Mouse (Mus musculus) naive thymus-derived CD4-positive, alpha-beta T cell, adult 2 months (primary cell): ENCODE results near the gene Plk5.
"Not testable (repeated sequence)": the region's sequence is repeated elsewhere in the genome, so short reads cannot be mapped to it uniquely, and the experiment has no call there.

Source experiments
- DNase-seq: peaks from one replicate; pipeline ENCODE4 v3.0.0-alpha.2; 2011; ENCODE audit warnings: low read depth

Plk5 gene

DNA sequence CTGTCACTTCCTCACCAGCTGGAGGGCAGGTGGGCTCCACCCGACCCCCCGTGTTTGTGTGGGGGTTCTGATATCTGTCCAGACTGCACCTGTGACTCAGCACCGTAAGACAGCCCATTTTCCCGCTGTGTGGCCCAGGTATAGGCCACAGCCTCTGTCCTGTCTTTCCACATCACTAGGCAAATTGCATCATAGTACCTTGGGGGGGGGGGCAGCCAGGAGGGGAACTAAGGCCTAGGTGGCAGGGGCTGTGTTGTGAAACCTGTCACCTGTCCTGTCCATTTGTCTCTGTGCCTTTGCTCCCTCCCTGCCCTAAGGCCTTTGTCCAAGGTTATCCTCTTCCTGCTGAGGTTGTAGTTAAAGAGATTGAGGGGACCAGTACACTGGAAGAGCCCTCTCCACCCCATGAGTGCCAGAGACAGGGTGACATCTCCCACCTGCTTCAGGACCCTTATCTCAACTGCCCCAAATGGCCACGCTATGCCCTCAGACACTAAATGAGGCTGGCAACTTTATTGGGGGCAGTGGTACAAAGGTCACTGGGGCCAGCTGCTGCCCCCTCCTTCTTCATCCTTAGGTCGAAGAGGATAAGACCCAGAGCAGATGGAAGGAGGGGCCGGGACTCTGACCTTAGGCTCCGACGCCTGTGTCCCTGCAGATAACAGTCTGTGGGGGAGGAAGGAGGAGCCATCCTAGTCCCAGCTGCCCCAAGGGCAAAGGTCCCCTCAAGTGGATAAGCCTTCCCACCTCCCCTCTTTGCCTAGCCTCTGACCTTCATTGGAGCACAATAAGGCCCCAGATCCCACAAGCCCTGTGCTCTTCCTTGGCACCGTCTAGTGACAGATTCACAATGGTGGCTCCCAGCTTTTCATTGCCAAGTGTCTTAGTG, 24.4 kb upstream of the Plk5 start:
- no peak for DNase-seq

DNA sequence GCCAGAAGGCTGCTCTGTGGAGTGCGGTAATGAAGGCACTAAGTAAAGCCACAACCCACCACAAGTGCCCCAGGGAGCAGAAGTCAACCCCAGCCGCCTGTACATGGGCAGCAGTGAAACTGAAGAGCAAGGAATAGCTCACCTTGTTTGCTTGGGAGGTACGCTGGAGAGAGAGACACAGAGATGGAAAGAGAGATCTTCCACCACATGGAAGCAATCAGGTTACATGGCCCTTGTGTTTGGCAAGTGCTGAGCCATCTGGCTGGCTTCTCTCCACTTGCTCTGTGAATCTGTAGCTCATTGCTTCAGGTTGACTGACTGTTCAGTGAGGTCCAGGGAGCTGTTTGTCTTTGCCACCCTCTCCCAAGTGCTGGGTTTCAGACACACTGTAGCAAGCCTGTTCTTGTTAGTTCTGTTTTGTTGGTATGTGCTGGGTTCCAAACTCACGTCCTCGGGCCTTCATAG, 23.7 kb upstream of the Plk5 start:
- no peak for DNase-seq

DNA sequence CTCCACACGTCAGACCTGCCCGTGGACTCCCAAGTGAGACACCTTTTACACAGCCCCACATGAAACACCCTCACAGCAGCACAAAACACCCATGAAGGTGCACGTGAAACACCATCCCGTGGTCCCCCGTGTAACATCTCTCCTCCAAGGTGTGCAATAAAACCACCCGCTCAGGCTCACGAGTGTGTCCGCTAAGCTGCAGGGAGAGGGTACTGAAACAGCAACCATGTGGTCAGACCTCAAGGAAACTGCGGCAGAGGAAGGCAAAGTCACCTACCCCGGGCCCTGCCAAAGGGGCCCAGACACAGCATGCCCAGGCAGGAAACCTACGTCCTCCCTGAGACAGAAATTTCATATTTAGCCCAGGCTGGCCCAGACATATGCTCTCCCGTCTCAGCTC, 20.0 kb upstream of the Plk5 start:
- DNase-seq = no peak

DNA sequence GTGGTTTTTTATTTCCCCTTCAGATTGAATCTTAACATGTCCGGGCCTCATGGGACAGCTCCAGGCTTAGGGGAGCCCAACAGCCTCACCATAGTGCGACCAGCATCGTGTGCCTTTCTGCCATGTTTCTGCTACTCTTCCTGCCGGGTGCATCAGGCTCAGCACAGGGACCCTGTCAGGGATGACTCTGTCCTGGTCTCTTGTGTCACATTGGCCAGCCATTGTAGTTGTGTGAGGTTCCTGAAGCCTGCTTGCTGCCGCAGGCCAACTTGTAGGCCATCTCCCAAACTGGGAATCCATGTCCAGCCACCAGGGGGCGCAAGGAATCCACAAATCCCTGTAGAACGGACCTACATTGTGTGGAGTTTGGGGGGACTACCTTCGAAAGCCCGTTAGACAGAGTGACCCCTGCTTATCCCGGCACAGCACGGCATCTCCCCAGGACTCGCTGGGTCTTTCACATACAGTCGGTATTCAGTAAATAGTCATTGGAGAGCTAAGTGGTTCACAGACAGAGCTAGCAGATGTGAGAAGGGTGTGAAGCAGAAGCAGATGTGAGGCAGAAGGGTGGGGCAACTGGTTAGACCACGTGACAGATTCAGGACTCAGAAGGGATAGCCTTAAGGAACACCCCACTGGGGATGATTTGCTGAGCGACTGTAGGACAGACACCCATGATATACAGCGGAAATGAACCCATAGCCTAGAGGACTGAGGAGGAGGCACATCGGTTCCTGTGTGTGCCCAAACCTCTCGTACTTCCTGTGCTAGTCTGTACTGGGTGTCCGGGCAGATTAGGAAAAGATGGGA, 16.1 kb upstream of the Plk5 start:
- peak; percentile 89 for DNase-seq

DNA sequence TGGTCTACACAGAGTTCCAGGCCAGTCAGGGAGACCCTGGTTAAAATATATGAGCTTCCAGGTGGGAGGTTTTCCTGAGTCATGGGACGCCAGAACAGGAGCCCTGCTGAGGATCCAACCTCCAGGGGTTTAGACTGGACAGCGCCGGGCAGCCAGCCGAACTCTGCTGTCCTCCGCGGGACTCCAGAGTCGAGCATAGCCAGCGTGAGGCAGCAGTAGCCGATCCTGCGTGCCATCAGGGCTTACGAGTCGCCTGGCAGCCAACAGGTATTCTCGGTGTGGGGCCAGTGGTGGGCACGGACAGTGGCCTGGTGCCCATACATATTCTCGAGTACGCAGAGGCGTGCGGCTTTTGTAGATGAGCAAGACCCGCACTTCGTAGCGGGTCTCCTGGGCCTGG, 15.2 kb upstream of the Plk5 start:
- DNase-seq = no peak

DNA sequence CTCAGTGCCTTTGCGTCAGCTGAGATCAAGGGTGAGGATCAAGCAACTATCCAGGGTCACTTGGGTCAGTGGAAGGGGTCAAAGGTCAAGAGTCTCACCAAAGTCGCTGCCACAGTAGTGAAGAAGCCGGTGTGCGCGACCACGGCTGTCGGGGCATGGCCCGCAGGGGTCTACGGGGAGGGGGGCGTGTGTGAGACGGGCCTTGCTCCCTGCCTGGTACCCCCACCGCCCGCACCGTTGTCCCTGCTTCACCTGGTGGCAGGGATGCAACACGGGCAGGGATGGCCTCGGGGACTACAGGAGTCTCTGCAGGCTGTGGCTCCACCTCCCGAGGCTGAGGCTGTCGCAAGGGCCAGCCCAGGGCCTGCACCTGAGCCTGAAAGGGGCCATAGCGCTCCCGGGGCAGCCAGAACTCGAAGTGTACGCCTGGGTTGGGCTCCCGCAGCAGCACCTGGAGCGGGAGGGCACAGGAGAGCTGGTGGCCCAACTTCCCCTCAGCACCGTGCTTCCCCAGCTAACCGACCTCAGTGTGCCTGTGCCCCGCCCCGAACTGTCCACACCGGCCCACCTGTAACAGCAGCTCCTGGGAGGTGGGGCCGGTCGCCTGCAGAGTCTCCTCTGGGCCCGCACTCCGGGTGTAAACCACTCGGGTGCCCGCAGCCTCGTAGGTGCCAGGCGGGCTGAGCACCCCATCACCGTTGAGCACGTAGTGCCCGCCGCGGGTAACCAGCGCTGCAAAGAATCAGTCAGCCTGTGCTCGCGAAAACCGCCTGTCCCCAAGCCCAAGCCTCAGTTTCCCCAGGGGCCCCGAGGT, 14.6 kb upstream of the Plk5 start:
- peak; percentile 49 for DNase-seq

DNA sequence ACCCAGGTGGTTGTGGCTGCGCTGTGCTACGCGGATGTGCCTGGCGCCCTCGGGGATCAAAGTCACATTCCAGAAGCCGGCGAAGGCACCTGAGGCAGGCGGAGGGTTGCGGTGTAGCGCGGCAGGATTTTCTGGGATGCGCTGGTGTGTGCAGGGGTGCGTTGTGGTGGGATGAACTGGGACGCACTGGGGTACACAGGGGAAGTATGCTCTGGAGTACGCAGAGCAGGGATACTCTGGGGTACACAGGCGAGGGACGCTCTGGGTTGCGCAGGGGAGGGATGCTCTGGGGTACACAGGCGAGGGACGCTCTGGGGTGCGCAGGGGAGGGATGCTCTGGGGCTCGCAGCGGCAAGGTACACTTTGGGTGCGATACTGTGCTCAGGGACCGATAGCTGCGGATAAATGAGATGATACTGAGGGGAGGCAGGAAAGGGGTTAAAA, 13.9 kb upstream of the Plk5 start:
- no peak for DNase-seq

DNA sequence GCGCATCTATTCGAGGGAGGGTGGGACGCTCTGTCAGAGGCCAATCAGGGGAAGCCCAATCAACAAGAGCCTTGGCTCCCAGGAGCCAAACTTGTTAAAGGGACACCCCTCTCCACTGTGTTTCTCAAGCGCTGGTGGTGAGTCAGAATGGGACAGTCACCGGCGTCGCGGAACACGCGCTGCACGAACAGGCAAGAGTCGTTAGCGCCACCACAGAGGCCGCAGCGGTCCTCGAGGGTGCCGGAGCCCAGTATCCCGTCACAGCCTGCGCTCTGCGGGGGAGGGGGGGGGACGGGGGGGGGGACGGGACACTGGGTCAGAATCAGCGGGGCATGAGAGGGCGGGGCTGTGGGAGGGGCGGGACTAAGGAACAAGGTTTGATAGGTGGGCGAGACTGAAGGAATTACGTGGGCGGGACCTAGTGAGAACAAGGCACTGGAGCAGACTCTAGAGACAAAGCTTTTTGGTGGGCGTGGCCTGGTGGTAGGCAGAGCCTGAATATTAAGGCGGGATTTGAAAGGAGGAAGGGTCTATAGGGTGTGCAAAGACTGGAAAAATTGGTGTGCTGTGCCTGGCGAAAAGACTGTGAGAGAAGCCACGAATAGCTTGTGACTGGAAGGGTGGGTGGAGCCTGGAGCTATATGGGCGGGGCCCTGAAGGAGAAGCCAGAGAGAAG, 13.4 kb upstream of the Plk5 start:
- peak; percentile 72 for DNase-seq

DNA sequence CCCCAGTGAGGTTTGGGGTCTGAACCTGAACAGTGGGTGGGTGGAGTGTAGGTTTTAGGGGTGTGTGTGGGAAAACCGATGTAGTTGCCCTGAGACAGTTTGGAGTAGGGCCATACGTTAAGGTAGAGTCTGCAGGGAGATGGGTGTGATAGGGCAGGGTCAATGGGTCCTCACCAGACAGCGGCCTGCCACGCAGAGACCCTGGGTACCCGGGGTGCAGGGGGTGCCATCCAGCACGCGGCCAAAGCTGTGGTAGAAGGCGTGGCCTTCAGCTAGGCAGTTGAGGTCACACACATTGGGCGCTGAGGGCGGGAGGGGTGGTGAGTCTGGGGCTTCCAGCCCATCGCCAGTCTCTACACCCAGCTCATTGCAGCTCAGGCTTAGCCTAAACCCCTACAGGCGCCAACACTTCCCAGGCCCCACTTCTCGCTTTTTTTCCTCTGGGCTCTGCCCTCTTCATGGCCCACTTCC, 12.8 kb upstream of the Plk5 start:
- no peak for DNase-seq

DNA sequence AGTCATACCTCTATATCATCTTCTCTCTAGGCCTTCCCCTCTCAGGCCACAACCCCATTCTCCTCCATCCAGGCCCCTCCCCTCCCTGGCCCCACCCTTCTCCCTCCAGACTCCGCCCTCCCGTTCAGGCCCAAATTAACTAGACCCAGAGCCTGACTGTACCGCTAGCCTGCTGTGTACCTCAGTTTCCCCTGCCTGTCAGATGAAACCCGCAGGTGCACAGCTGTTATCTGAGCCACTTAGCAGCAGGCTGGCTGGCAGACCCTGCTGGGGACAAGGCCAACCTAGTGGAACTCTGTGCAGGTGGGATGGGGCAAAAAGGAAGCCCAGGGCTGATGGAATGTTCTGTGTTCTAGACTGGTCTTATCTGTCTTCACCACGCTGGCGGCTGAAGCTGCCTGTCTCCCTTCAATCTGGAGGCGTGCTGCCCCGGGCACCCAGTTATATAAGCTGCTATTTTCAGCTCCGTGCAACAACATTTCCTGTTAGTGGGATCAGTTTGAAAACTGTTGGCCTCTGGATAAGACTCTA, 12.1 kb upstream of the Plk5 start:
- DNase-seq = no peak

DNA sequence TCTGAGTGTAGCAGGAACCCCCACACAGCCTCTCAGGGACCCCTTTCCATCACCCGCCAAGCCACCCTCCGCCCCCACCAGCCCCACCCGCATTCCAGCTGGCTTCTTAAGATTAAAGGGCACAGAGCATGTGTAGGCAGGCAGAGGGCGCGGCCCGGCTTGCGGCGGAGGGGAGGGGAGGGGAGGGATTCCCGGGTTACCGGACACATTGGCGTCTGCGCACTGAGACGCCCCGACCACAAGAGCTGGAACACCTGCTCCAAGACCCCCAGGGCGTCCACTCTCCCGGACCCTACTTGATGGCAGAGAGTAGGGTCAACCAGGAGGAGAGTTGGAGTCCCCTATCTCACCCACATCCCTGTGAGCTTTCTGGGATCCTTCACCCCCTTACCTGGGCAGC, 11.1 kb upstream of the Plk5 start:
- peak; percentile 49 for DNase-seq

DNA sequence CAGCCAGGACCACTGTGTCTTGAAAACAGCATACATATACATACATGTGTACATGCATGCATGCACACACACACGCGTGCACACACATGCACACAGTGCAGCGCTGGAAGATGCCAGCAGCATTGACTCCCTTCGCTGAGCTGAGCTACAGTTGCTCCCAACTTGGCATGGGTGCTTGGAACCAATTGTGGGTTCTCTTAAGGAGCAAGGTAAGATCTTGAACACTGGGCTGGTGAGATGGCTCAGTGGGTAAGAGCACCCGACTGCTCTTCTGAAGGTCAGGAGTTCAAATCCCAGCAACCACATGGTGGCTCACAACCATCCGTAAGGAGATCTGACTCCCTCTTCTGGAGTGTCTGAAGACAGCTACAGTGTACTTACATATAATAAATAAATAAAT, 10.3 kb upstream of the Plk5 start:
- DNase-seq = not testable (repeated sequence)

DNA sequence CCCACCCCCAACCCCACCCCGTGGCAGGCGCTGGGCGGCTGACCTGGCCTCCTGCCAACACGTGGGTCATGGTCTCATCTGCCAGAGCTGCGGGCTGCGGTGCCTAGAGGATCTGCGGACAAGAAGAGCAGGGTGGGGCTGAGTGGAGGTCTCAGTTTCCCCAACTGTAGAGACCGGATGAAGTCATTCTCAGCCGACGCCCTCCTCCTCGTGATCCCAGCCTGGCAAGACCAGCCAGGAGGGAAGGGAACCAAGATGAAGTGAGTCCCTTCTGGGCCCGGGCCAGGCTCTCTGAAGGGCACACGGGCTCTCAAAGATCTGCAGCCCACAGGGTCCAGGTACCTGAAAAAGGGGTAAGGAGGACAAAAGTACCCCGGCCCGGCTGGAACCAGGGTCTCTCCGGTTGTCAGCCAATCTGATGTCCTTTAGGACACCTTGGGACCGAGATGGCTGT, 8.7 kb upstream of the Plk5 start:
- peak; percentile 28 for DNase-seq

DNA sequence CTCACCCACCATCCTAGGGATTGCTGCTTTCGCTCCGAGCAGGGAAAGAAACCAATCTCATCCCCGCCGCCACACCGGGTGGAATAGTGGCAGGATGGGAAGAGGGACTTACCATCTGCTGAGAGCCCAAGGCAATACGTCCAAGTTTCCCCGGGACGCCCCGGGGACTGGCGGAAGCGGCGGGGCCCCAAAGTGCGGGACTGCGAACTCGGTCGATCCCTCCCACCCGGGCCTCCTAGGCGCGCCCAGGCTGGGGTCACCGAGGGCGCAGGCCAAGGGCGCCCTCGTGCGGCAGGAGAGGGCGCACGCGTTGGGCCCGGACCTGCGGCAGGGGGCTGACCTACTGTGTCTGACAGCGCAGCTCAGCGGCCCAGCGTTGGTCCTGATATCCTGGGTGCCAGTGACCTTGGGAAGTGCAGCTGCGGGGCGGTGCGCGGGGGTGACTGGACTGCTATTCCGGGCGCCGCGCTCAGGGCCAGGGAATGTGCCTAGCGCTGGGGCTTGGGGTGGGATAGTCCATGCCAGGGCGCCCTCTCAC, 7.9 kb upstream of the Plk5 start, which contains the start of gene Adamtsl5:
TSS of gene Adamtsl5 (minus strand) at position 169 of the 538 bp plus-strand sequence.
- DNase-seq = peak; percentile 83

DNA sequence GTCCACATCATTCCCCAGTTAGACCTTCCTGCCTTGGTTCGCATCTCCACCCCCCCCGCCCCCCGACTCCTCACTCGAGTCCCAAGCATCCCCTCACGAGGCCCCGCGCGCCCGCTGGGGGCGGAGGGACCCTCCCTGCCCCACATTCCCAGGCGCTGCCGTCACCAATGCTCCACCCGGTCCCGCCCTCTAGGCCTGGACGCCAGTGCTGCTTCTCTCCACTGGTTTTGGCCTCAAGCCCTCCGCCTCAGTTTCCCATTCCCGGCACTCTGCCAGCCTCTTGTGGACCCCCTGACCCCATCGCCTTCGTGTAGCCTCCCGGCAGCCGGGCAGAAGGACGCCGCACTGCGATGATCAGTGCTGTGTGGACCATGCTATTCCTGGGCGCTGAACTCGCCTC, 7.3 kb upstream of the Plk5 start:
- no peak for DNase-seq

DNA sequence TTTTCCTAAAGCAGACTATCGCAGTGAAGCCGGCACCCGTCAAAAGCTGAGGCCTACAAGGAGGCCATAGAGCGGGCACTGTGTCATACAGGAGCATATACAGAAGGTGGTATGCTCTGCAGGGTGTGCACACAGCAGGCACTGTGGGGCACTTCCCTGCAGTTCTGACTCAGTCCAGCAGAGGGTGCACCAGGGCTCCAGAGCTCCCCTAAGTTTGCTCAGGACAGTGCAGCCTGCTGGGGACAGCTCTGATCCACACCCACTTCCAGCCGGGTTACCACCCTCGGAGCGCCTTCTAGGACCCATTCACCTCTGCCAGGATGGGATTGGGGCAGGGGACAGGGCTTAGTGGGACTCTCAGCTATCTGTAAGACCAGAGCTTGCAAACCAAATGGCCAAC, 6.0 kb upstream of the Plk5 start:
- peak; percentile 90 for DNase-seq

DNA sequence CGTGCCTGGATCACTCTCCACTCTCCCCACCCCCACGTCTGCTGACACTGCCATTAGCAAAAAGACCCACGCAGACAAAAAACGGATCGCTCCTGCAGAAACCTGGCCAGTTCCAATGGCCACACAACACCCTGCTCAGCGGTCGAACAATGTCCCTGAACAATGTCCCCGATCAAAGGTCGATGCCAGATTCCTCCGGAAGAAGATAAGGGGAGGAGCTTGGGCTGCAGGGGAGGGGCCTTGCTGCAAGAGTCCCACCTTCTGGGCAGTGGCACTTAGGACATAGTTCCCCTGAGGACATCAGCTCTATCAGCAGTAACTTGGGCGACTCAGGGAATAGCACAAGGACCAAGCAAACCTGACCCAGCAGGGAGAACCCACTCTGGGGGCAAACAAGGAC, 4.4 kb upstream of the Plk5 start:
- DNase-seq = no peak

DNA sequence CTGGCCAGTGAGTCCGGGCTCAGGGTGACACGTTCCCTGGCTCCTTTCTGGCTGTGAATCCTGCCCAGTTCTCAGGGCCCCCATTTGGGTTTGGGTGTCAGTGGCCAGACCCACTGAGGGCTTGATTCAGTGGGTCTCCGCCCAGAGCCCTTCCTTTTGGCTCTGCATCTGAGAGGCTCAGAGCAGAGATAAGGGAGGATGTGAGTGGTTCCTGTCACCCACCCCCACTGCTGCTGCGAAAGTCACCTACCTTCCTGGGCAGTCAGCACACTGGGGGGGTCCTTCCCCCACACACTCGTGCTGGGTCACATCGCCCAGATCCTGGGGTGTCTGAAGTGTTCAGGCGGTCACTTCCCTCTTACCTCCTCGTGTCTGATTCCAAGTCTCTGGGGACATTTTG, 3.5 kb upstream of the Plk5 start:
- DNase-seq = no peak

DNA sequence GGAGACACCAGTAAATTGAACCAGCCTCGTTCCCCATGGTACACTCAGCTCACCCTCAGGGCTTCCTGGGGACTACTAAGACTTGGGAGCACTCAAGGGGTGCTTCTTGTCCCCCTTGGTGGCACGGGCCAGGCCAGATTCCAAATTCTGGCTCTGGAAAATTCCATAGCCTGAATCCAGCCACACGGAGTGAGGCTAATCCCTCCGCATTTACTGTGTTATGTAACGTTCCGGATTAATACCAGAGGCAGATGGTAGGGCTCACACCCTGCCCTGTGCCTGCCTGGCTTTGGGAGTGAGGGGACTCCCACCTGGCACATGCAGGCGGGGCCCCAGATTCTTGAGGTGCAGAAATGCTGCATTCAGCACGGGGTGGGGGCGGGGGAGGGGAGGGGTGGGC, 828 bp upstream of the Plk5 start:
- no peak for DNase-seq

DNA sequence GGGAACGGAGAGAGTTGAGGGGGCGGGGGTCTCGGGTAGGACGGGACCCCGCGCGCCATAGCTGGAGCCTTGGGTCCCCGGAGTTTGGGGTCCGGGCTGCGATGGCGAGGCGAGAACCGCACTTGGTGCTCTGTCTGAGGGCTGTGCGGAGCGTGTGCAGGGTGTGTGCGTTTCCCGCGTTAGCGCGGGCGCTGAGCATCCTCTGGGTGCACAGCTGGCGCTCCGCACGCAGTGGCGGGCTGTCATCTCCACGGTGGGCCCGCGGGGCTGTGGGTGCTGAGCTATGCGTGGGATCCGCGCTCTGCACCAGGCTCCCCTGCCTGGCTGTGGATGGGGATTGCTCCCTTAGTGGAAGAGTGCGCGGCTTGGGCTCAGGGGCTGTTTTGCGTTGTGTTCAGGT, 478 bp downstream of the Plk5 start:
- no peak for DNase-seq

DNA sequence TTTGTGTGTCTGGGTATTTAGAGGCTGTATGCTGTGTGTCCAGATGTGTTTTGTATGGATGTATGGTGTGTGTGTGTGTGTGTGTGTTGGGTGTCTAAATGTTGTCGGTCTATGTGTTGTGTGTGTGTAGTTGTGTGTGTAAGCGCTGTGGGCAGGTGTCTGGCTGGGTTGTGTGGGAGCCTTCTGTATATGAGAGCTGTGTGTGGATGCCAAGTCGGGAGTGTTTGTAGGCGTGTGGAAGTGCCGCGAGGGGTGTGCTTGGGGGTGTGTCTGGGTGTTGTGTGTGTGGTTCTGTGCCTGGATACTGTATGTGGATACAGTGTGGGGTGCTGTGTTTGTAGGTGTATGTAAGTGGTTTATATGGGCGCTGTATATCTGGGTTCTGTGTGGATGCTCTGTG, 1.1 kb downstream of the Plk5 start:
- no peak for DNase-seq
